16 mouse cellular contexts compared by ENCODE assay signal in the genomic region with DNA sequence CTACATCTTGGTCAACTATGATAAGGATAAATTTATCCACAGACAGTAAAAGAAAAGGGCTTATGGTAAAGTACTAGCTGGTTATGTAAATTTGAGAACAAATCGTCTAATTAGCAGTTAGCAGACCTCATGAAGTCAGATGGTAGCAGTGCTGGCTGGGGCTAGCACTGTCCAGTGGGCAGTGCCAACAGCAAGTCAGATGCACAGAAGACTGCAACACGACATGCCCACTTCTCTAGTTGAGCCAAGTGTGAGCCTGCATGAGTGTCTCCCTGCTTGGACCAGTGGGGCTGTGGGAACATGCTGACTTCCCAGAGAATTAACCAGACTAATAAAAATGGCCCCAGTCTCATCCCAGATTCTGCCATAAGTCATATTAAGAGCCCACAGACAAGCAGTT. TPM values are rescaled to one million over a fixed set of nuclear protein-coding genes. Genes with fewer than 3 reads are reported as not detected.
DNase-seq lines count a peak whose midpoint lies in the region; ATAC-seq and TF ChIP-seq lines count a peak whose summit lies in the region.
"Had no signal": no experiment of that assay in that cellular context is flagged by ENCODE, and none has a peak within 500 bp of the region (broad histone marks: within the 10 kb centered on the region; RNA-seq: fewer than 3 reads in every experiment).

No protein-coding gene starts in this region.

- DNase-seq in forebrain, embryonic 10.5 days (ENCODE audit: extremely low spot score, low spot score), result no peak
- DNase-seq in heart, postnatal 0 days (ENCODE audit: low spot score), result no peak
- DNase-seq in heart, adult 9 months (ENCODE audit: low spot score in 2 of 2), result no peak
- DNase-seq in midbrain, embryonic 11.5 days (ENCODE audit: low spot score, missing footprints), result peak; percentile 4
- no peak for DNase-seq in layer of hippocampus, adult 11-12 months (ENCODE audit: low spot score)
- DNase-seq: cerebellum, adult 18-20 months; gastrocnemius, postnatal 14 days; heart, adult 11 months; kidney, adult 8-10 months; kidney, postnatal 14 days had no signal

- no peaks in the 10 kb centered on the region for H3K9me3 ChIP-seq in forebrain, embryonic 15.5 days
- no peaks in the 10 kb centered on the region for H3K9me3 ChIP-seq in forebrain, embryonic 10.5 days
- no peaks in the 10 kb centered on the region for H3K9me3 ChIP-seq in heart, postnatal 0 days (replicated peaks; ENCODE audit: control insufficient read depth, low read length)
- H3K9me3 ChIP-seq in midbrain, embryonic 11.5 days (ENCODE audit: control insufficient read depth, low read length), result no peaks in the 10 kb centered on the region
- no peaks in the 10 kb centered on the region for H3K9me3 ChIP-seq in midbrain, embryonic 13.5 days
- H3K9me3 ChIP-seq: embryonic facial prominence, embryonic 10.5 days; limb, embryonic 10.5 days; midbrain, embryonic 12.5 days had no signal

- no peak overlapping the region for H3K27ac ChIP-seq in forebrain, embryonic 15.5 days (replicated peaks)
- H3K27ac ChIP-seq in forebrain, embryonic 10.5 days, result no peak overlapping the region
- H3K27ac ChIP-seq in heart, postnatal 0 days (ENCODE audit: low read depth), result peak overlapping the region; percentile 67; the same call in 1 of the 2 replicates
- H3K27ac ChIP-seq in midbrain, embryonic 11.5 days (ENCODE audit: low read depth, low read length), result no peak overlapping the region
- no peak overlapping the region for H3K27ac ChIP-seq in midbrain, embryonic 13.5 days
- H3K27ac ChIP-seq: embryonic facial prominence, embryonic 10.5 days; limb, embryonic 10.5 days; midbrain, embryonic 12.5 days had no signal

- 55% methylated on average over 2 of the region's 2 CpGs for WGBS in forebrain, embryonic 15.5 days
- WGBS in forebrain, embryonic 10.5 days, result 84% methylated on average over 2 of the region's 2 CpGs
- 75% methylated on average over 2 of the region's 2 CpGs for WGBS in heart, postnatal 0 days
- 75% methylated on average over 2 of the region's 2 CpGs for WGBS in midbrain, embryonic 11.5 days
- 86% methylated on average over 2 of the region's 2 CpGs for WGBS in midbrain, embryonic 13.5 days

- no peak overlapping the region for H3K9ac ChIP-seq in forebrain, embryonic 15.5 days (replicated peaks)
- H3K9ac ChIP-seq in heart, postnatal 0 days (replicated peaks; ENCODE audit: low read depth, low read length), result no peak overlapping the region
- H3K9ac ChIP-seq in midbrain, embryonic 11.5 days (ENCODE audit: low read length), result no peak overlapping the region
- no peak overlapping the region for H3K9ac ChIP-seq in midbrain, embryonic 13.5 days (replicated peaks)
- H3K9ac ChIP-seq: midbrain, embryonic 12.5 days had no signal

- ATAC-seq in forebrain, embryonic 15.5 days (replicated peaks), result peak; percentile 67; the same call in 1 of the 2 replicates
- no peak for ATAC-seq in heart, postnatal 0 days (ENCODE audit: insufficient read depth, low read depth)
- no peak for ATAC-seq in midbrain, embryonic 11.5 days (ENCODE audit: low FRiP score)
- ATAC-seq in midbrain, embryonic 13.5 days, result no peak

- no peak overlapping the region for H3K4me2 ChIP-seq in forebrain, embryonic 15.5 days (replicated peaks)
- H3K4me2 ChIP-seq in heart, postnatal 0 days (ENCODE audit: low read depth, low read length), result no peak overlapping the region
- no peak overlapping the region for H3K4me2 ChIP-seq in midbrain, embryonic 11.5 days
- no peak overlapping the region for H3K4me2 ChIP-seq in midbrain, embryonic 13.5 days (replicated peaks)
- H3K4me2 ChIP-seq: midbrain, embryonic 12.5 days had no signal

- H3K4me3 ChIP-seq in forebrain, embryonic 15.5 days, result no peak overlapping the region
- no peak overlapping the region for H3K4me3 ChIP-seq in forebrain, embryonic 10.5 days
- H3K4me3 ChIP-seq in heart, postnatal 0 days (ENCODE audit: low read depth, low read length), result no peak overlapping the region
- H3K4me3 ChIP-seq in midbrain, embryonic 11.5 days (ENCODE audit: low read depth, low read length), result no peak overlapping the region
- H3K4me3 ChIP-seq in midbrain, embryonic 13.5 days (replicated peaks), result no peak overlapping the region
- H3K4me3 ChIP-seq: embryonic facial prominence, embryonic 10.5 days; layer of hippocampus, adult 2 months; limb, embryonic 10.5 days; midbrain, embryonic 12.5 days had no signal

- H3K4me1 ChIP-seq in forebrain, embryonic 15.5 days, result peaks cover 10% of the 10 kb centered on the region; the same call in 1 of the 2 replicates
- H3K4me1 ChIP-seq in forebrain, embryonic 10.5 days, result peaks cover 20% of the 10 kb centered on the region
- peaks cover 33% of the 10 kb centered on the region for H3K4me1 ChIP-seq in heart, postnatal 0 days (ENCODE audit: control insufficient read depth, insufficient read depth)
- peaks cover 2% of the 10 kb centered on the region; the same call in 1 of the 2 replicates for H3K4me1 ChIP-seq in midbrain, embryonic 11.5 days (ENCODE audit: control insufficient read depth, insufficient read depth, low read length)
- no peaks in the 10 kb centered on the region for H3K4me1 ChIP-seq in midbrain, embryonic 13.5 days (replicated peaks)
- H3K4me1 ChIP-seq: limb, embryonic 10.5 days; midbrain, embryonic 12.5 days had no signal

- no peaks in the 10 kb centered on the region for H3K36me3 ChIP-seq in forebrain, embryonic 15.5 days
- no peaks in the 10 kb centered on the region for H3K36me3 ChIP-seq in forebrain, embryonic 10.5 days (replicated peaks)
- no peaks in the 10 kb centered on the region for H3K36me3 ChIP-seq in heart, postnatal 0 days (replicated peaks; ENCODE audit: control insufficient read depth, insufficient read depth, low read length)
- H3K36me3 ChIP-seq in midbrain, embryonic 11.5 days (ENCODE audit: control insufficient read depth, insufficient read depth, low read length), result no peaks in the 10 kb centered on the region
- H3K36me3 ChIP-seq in midbrain, embryonic 13.5 days, result no peaks in the 10 kb centered on the region
- H3K36me3 ChIP-seq: embryonic facial prominence, embryonic 10.5 days; limb, embryonic 10.5 days; midbrain, embryonic 12.5 days had no signal

- TF ChIP-seq EP300 in heart, postnatal 0 days (IDR thresholded peaks at IDR 0.05; ENCODE audit: low read depth), result no peak

- H3K27me3 ChIP-seq in forebrain, embryonic 15.5 days, result no peaks in the 10 kb centered on the region
- no peaks in the 10 kb centered on the region for H3K27me3 ChIP-seq in forebrain, embryonic 10.5 days (ENCODE audit: poor library complexity, severe bottlenecking)
- H3K27me3 ChIP-seq in heart, postnatal 0 days (ENCODE audit: control insufficient read depth, insufficient read depth, low read length), result no peaks in the 10 kb centered on the region
- H3K27me3 ChIP-seq in midbrain, embryonic 11.5 days (ENCODE audit: control insufficient read depth, insufficient read depth, low read length), result no peaks in the 10 kb centered on the region
- no peaks in the 10 kb centered on the region for H3K27me3 ChIP-seq in midbrain, embryonic 13.5 days
- H3K27me3 ChIP-seq: midbrain, embryonic 12.5 days had no signal

- no peak for TF ChIP-seq CTCF in heart, postnatal 0 days (IDR thresholded peaks at IDR 0.05; ENCODE audit: low read depth)

RNA-seq across cellular contexts. Expression of a gene that starts 41.6 kb away (rescaled TPM):
- polyA plus RNA-seq in forebrain, embryonic 15.5 days (2015; fragmentation: Nextera tagmentation; extraction: Ambion mirVana), result 22.5 and 23.1 TPM in 2 replicates
- 8.2 and 8.9 TPM in 2 replicates for polyA plus RNA-seq in forebrain, embryonic 10.5 days (2016; fragmentation: Nextera tagmentation; extraction: Ambion mirVana)
- total RNA-seq in heart, postnatal 0 days (2014; rRNA removed; ENCODE audit: low replicate concordance), result 28.2 TPM in 2 replicates
- 9.7 and 9.8 TPM in 2 replicates for polyA plus RNA-seq in heart, postnatal 0 days (2015; fragmentation: Nextera tagmentation; extraction: Ambion mirVana)
- 9.0 and 9.7 TPM in 2 replicates for polyA plus RNA-seq in midbrain, embryonic 11.5 days (2014; fragmentation: Nextera tagmentation; extraction: Ambion mirVana)
- polyA plus RNA-seq in midbrain, embryonic 13.5 days (2015; fragmentation: Nextera tagmentation; extraction: Ambion mirVana), result 12.5 and 14.1 TPM in 2 replicates
